Mouse (Mus musculus): ENCODE data around the gene Dapk2.

DNA sequence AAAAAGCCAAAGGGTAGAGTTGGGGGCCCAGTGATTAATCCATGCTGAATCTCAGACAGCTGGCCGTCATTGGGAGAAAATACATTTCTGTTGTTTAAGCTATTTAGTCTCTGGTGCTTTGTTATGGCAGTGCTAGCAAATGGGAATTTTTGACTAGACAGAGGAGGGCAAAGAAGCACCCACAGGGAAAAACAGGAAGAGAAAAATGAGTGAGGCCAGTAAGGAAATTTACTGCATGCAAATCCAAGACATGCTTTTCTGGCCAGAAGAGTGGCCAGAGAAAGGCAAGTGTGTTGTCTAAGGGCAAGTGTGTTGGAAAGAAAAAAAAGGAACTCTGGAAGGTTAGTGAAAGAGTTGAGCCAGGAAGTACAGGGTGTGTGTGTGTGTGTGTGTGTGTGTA is 115.6 kb downstream of the Dapk2 start:
- TF ChIP-seq CTCF (IDR thresholded peaks at IDR 0.05; ENCODE audit: borderline replicate concordance, insufficient read depth, low read length) (no peak), POLR2A (IDR thresholded peaks at IDR 0.05; ENCODE audit: low read depth, low read length) (no peak)
